Mouse (Mus musculus) adrenal gland, adult 2 months (tissue): ENCODE data around the gene Ly6g5b. TPM values are rescaled to one million over a fixed set of nuclear protein-coding genes. Genes with fewer than 3 reads are reported as not detected.
A peak's percentile ranks its signal among the peaks of the same experiment; 100 is the strongest.
"Not testable (repeated sequence)": the region's sequence is repeated elsewhere in the genome, so short reads cannot be mapped to it uniquely, and the experiment has no call there.

Source experiments
- DNase-seq: peaks from one replicate; pipeline ENCODE4 v3.0.0; 2021
- polyA plus RNA-seq: library from polyadenylated mRNA; depleted of rRNA; stranded (reverse); fragments of >200 nt; gene quantifications from 2 replicates; pipeline ENCODE4 v1.2.3, GENCODE M21; 2012
- total RNA-seq, 2 experiments: library from RNA; stranded (reverse); gene quantifications; 2 replicates each; pipeline ENCODE4 v1.2.3; 2021

The Ly6g5b gene
- total and polyA plus RNA-seq, 3 experiments: 0.23 to 0.42 (median 0.35) TPM

GRCm38 (mm10) chr17:35139269-35139668, 24.0 kb upstream of the Ly6g5b start:
- peak; percentile 63 for DNase-seq

- no peak for DNase-seq
Observed at GRCm38 (mm10) chr17:35135591-35136320, 20.5 kb upstream of the Ly6g5b start.

GRCm38 (mm10) chr17:35134801-35135590, 19.8 kb upstream of the Ly6g5b start, which contains the start of gene Bag6:
Gene Bag6, plus strand, starts transcription at chr17:35135178.
- DNase-seq: peak; percentile 95

- no peak for DNase-seq
Observed at GRCm38 (mm10) chr17:35133517-35133916, 18.3 kb upstream of the Ly6g5b start.

- no peak for DNase-seq
Observed at GRCm38 (mm10) chr17:35132174-35132560, 16.9 kb upstream of the Ly6g5b start.

GRCm38 (mm10) chr17:35131500-35132173, 16.4 kb upstream of the Ly6g5b start, which contains the start of gene Apom:
Gene Apom, minus strand, starts transcription at chr17:35132050.
- DNase-seq: no peak

- DNase-seq: no peak
Observed at GRCm38 (mm10) chr17:35131038-35131437, 15.8 kb upstream of the Ly6g5b start.

GRCm38 (mm10) chr17:35128996-35129395, 13.8 kb upstream of the Ly6g5b start:
- DNase-seq: no peak

- DNase-seq: no peak
Observed at GRCm38 (mm10) chr17:35127017-35127416, 11.8 kb upstream of the Ly6g5b start.

- DNase-seq: peak; percentile 90
Observed at GRCm38 (mm10) chr17:35126206-35126611, 11.0 kb upstream of the Ly6g5b start, which contains the start of gene D17H6S53E. Gene D17H6S53E, plus strand, starts transcription at chr17:35126373.

- DNase-seq: no peak
Observed at GRCm38 (mm10) chr17:35125578-35125977, 10.3 kb upstream of the Ly6g5b start.

GRCm38 (mm10) chr17:35125081-35125480, 9.9 kb upstream of the Ly6g5b start:
- no peak for DNase-seq

- not testable (repeated sequence) for DNase-seq
Observed at GRCm38 (mm10) chr17:35124261-35124896, 9.2 kb upstream of the Ly6g5b start.

- not testable (repeated sequence) for DNase-seq
Observed at GRCm38 (mm10) chr17:35123287-35123686, 8.1 kb upstream of the Ly6g5b start.

GRCm38 (mm10) chr17:35121871-35122303, 6.7 kb upstream of the Ly6g5b start, which contains the start of gene Csnk2b:
Gene Csnk2b, minus strand, starts transcription at chr17:35122053.
- peak; percentile 59 for DNase-seq

- DNase-seq: peak; percentile 99
Observed at GRCm38 (mm10) chr17:35121143-35121799, 6.0 kb upstream of the Ly6g5b start, which contains the start of gene Gpank1. Gene Gpank1, plus strand, starts transcription at chr17:35121455.

- DNase-seq: no peak
Observed at GRCm38 (mm10) chr17:35120745-35121142, 5.5 kb upstream of the Ly6g5b start.

- DNase-seq: no peak
Observed at GRCm38 (mm10) chr17:35111774-35112173, 3.5 kb downstream of the Ly6g5b start.

- no peak for DNase-seq
Observed at GRCm38 (mm10) chr17:35108097-35108496, 7.1 kb downstream of the Ly6g5b start, which contains the start of gene Ly6g5c. Gene Ly6g5c, plus strand, starts transcription at chr17:35108279.

- DNase-seq: no peak
Observed at GRCm38 (mm10) chr17:35106522-35106921, 8.7 kb downstream of the Ly6g5b start.
